Mouse (Mus musculus) activated CD4-positive, CD25-positive, alpha-beta regulatory T cell, adult 9 weeks (primary cell): ENCODE measurements around the gene Dtl. TPM values are rescaled to one million over a fixed set of nuclear protein-coding genes. Genes with fewer than 3 reads are reported as not detected.

ENCODE experiments used
- polyA plus RNA-seq: library from polyadenylated mRNA; unstranded; fragments of 100-300 nt; shearing (Covaris generic); gene quantifications from one replicate; pipeline ENCODE4 v1.2.1, GENCODE M21; 2017

Gene Dtl
- 11.1 TPM for polyA plus RNA-seq

DNA sequence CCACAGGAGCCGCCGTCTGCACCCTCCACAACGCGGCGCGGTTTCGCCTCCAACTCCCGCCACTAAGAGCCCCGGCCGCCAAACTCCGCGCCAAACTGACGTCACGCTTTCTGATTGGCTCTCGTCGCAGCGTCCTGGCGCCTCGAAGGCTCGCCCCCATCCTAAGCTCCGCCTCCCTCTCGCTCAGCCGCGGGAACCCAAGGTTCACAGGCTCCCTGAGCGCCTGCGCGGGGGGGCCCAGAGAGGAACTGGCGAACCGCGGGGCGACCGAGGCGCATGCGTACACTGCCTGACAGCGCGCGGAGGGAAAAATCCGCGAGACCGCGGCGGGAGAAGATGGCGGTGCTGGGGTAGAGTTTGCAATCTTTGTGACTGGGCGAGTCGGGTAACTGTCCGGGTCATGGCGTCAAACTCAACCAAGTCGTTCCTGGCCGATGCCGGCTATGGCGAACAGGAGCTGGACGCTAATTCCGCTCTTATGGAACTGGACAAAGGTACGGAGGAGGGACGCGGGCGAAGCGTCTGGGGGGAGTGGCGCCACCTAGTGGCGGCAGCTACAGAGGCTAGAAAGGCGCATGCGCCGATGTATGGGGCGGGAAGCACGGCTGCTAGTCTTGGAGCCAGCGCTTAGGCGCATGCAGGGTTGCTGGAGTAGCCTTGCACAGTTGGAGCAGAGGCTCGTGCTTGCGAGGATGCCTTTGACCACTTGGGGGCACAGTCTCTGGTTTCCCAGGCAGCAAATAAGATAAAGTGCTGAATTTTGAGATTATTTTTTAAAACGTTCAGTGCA lies at the start of gene Dtl, which contains the start of gene Ints7:
TSS of gene Dtl (minus strand) at position 87 of the 790 bp plus-strand sequence.
TSS of gene Ints7 (plus strand) at position 179 of the 790 bp plus-strand sequence.

Other genes starting within 250 kb of the Dtl start
- gene Tmem206, start 249.6 kb downstream of the Dtl start, polyA plus RNA-seq, result 29.3 TPM
- gene Ppp2r5a, start 172.3 kb downstream of the Dtl start, polyA plus RNA-seq, result 20.7 TPM
- gene Ints7, start 92 bp upstream of the Dtl start, polyA plus RNA-seq, result 48.5 TPM
- 2.7 TPM for gene Lpgat1, start 142.3 kb upstream of the Dtl start, polyA plus RNA-seq
- 2.3 TPM for gene Nek2, start 245.9 kb upstream of the Dtl start, polyA plus RNA-seq